Mouse (Mus musculus) ES-E14 (cell line): ENCODE data around the gene Fam19a3.

Experiments
- CHD2 ChIP-seq: IDR thresholded peaks from 2 replicates; pipeline ENCODE4 v1.6.1; 2014; ENCODE audit warnings: mild to moderate bottlenecking, low read depth, low read length, inconsistent platforms
- HCFC1 ChIP-seq: IDR thresholded peaks from 2 replicates; pipeline ENCODE4 v1.6.1; 2012; ENCODE audit warnings: low read length, inconsistent platforms, borderline replicate concordance; ENCODE audit not compliant: insufficient read depth
- MAFK ChIP-seq: IDR thresholded peaks from 2 replicates; pipeline ENCODE4 v1.6.1; 2014; ENCODE audit warnings: mild to moderate bottlenecking, low read depth, low read length, inconsistent platforms; ENCODE audit not compliant: insufficient read depth
- ZC3H11A ChIP-seq: IDR thresholded peaks from 2 replicates; pipeline ENCODE4 v1.6.1; 2012; ENCODE audit warnings: low read depth, mild to moderate bottlenecking, inconsistent platforms, low read length, borderline replicate concordance
- ZNF384 ChIP-seq: IDR thresholded peaks from 2 replicates; pipeline ENCODE4 v1.6.1; 2012; ENCODE audit warnings: low read depth, low read length, inconsistent platforms

DNA sequence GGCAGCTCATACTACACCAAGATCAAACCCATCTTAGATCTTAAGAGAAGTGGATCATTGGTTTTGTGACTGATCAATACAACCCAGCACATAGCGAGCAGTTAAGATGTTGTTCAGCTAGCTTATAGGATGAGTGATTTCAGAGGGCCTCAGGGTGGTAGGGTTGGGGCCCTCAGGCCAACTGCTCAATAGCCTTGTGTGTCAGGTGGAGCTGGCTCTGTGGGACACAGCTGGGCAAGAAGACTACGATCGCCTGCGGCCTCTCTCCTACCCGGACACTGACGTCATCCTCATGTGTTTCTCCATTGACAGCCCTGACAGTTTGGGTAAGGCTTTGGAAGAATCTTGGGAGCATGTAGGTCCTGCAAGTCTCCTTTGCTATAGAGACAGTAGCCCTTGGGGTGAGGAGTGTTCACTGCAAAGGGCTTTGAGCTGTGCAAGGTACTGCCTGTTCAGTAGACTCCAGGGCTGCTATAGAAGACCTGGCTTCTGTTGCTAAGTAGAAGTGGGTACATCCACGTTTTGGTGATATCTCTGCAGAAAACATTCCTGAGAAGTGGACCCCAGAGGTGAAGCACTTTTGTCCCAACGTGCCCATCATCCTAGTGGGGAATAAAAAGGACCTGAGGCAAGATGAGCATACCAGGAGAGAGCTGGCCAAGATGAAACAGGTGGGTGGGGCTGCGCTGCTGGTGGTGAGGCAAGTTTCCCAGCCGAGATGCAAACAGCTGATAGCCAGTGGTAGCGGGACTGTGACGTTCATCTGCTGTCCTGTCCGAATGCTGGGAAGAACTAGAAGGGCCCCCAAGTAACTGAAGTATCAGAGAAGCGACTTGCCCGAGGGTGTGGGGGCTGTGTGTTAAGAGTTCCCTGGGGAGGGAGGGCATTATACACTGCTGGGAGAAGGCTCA lies 11.0 kb upstream of the Fam19a3 start:
- TF ChIP-seq CHD2 (no peak), ZC3H11A (no peak), MAFK (no peak), HCFC1 (no peak), ZNF384 (no peak)
